Mouse (Mus musculus): ENCODE results near the gene Nek1.

DNA sequence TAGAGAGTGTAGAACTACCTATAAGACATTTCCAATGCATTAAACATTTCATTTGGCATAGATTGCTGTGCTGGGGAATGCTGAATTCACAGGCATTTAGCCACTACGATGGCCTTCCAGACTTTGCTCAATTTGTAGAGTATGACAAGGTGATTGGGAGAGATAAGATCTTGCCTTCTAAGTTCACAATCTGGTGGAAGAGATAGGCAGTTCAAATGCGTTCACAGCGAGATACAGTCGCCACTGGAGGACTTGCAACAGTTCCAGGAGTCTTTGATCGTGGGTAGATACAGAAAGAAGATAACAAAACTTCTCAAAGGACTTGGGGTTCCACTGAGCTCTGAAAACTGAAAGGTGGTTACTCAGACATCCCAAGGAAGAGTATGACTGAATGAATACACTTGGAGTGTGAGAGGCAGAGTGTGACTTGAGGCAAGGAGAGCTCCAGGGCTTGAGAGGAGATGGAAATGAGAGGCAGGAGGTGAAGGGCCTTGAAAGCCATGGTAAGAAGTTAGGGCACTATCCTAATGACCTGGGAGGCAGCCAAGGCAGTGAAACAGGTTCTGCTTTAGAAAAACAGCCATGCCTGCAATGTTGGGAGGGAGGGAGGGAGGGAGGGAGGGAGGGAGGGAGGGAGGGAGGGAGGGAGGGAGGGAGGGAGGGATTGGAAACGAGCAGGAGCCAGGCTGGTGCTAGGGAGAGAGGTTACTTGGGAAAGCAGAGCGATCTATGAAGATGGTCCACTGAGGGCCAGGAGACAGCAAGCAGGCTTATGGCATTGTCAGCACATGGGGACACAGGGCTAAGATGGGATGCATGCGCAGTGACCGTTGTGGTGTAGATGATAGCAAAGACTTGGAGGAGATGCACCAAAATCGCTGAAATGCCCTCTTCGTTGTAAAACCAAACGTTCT lies 184.9 kb downstream of the Nek1 start:
- TF ChIP-seq CTCF (conservative IDR thresholded peaks at IDR 0.05; ENCODE audit: low read length) = no peak
- TF ChIP-seq NANOG (IDR thresholded peaks at IDR 0.05; ENCODE audit: borderline replicate concordance, low read length) = no peak
- TF ChIP-seq POU5F1 (IDR thresholded peaks at IDR 0.05; ENCODE audit: borderline replicate concordance, low read length) = no peak

Measured in E14TG2a.4 (cell line).